Comparison of ENCODE assay signal across 9 mouse cellular contexts in genomic region chr9:118693256-118693655, GRCm38 (mm10).
A peak's percentile ranks its signal among the peaks of the same experiment; 100 is the strongest.
DNase-seq lines count a peak whose midpoint lies in the region; ATAC-seq lines count a peak whose summit lies in the region.
"Had no signal": no experiment of that assay in that cellular context is flagged by ENCODE, and none has a peak within 500 bp of the region (broad histone marks: within the 10 kb centered on the region; RNA-seq: fewer than 3 reads in every experiment).

No protein-coding gene starts in this region.

- H3K4me3 ChIP-seq in heart, embryonic 12.5 days, result no peak overlapping the region
- no peak overlapping the region for H3K4me3 ChIP-seq in embryonic facial prominence, embryonic 15.5 days (replicated peaks)
- H3K4me3 ChIP-seq in midbrain, embryonic 11.5 days (ENCODE audit: low read depth, low read length), result no peak overlapping the region
- H3K4me3 ChIP-seq: neural tube, embryonic 13.5 days had no signal

- H3K4me2 ChIP-seq in heart, embryonic 12.5 days, result no peak overlapping the region; the same call in 1 of the 2 replicates
- no peak overlapping the region for H3K4me2 ChIP-seq in embryonic facial prominence, embryonic 15.5 days (replicated peaks)
- H3K4me2 ChIP-seq in midbrain, embryonic 11.5 days, result no peak overlapping the region
- H3K4me2 ChIP-seq: neural tube, embryonic 13.5 days had no signal

- H3K4me1 ChIP-seq in heart, embryonic 12.5 days (replicated peaks), result peaks cover 26% of the 10 kb centered on the region
- peaks cover 68% of the 10 kb centered on the region for H3K4me1 ChIP-seq in embryonic facial prominence, embryonic 15.5 days
- H3K4me1 ChIP-seq in midbrain, embryonic 11.5 days (ENCODE audit: control insufficient read depth, insufficient read depth, low read length), result no peaks in the 10 kb centered on the region

- H3K9me3 ChIP-seq in heart, embryonic 12.5 days (replicated peaks), result no peaks in the 10 kb centered on the region
- H3K9me3 ChIP-seq in embryonic facial prominence, embryonic 15.5 days (replicated peaks), result no peaks in the 10 kb centered on the region
- H3K9me3 ChIP-seq in midbrain, embryonic 11.5 days (ENCODE audit: control insufficient read depth, low read length), result no peaks in the 10 kb centered on the region
- H3K9me3 ChIP-seq: neural tube, embryonic 13.5 days had no signal

- WGBS in heart, embryonic 12.5 days, result 76% methylated on average over 11 of the region's 11 CpGs
- WGBS in embryonic facial prominence, embryonic 15.5 days, result 49% methylated on average over 11 of the region's 11 CpGs
- WGBS in midbrain, embryonic 11.5 days, result 90% methylated on average over 11 of the region's 11 CpGs

- H3K36me3 ChIP-seq in heart, embryonic 12.5 days, result peaks cover 34% of the 10 kb centered on the region
- peaks cover 9% of the 10 kb centered on the region; the same call in 1 of the 2 replicates for H3K36me3 ChIP-seq in embryonic facial prominence, embryonic 15.5 days
- no peaks in the 10 kb centered on the region for H3K36me3 ChIP-seq in midbrain, embryonic 11.5 days (ENCODE audit: control insufficient read depth, insufficient read depth, low read length)
- H3K36me3 ChIP-seq: neural tube, embryonic 13.5 days had no signal

- DNase-seq in heart, adult 18-20 months, result peak; percentile 77 to 90
- DNase-seq in heart, postnatal 14 days, result peak; percentile 60 to 79
- peak; percentile 50 for DNase-seq in right cerebral cortex, adult 18-20 months
- DNase-seq in adrenal gland, adult 8-10 months, result no peak
- DNase-seq in midbrain, embryonic 11.5 days (ENCODE audit: low spot score, missing footprints), result no peak
- DNase-seq in urinary bladder, postnatal 4 days (ENCODE audit: low spot score in 2 of 2), result no peak

- no peak for ATAC-seq in heart, embryonic 12.5 days (ENCODE audit: insufficient number of reproducible peaks, low FRiP score)
- ATAC-seq in embryonic facial prominence, embryonic 15.5 days (ENCODE audit: insufficient number of reproducible peaks, low FRiP score, low TSS enrichment, low read depth), result 0 out of 2 replicates have a peak, but pooled peaks have one; percentile 20
- ATAC-seq in midbrain, embryonic 11.5 days (ENCODE audit: low FRiP score), result no peak

- H3K27me3 ChIP-seq in heart, embryonic 12.5 days (replicated peaks), result 0 out of 2 replicates have a peak, but pooled peaks cover 7% of the 10 kb centered on the region
- H3K27me3 ChIP-seq in embryonic facial prominence, embryonic 15.5 days, result no peaks in the 10 kb centered on the region
- no peaks in the 10 kb centered on the region for H3K27me3 ChIP-seq in midbrain, embryonic 11.5 days (ENCODE audit: control insufficient read depth, insufficient read depth, low read length)

- H3K9ac ChIP-seq in heart, embryonic 12.5 days, result no peak overlapping the region
- H3K9ac ChIP-seq in embryonic facial prominence, embryonic 15.5 days, result no peak overlapping the region
- H3K9ac ChIP-seq in midbrain, embryonic 11.5 days (ENCODE audit: low read length), result no peak overlapping the region
- H3K9ac ChIP-seq: neural tube, embryonic 13.5 days had no signal

- intact Hi-C loops in heart, postnatal 14 days (cut with DNase I), result no loop called here

- no peak overlapping the region for H3K27ac ChIP-seq in heart, embryonic 12.5 days (ENCODE audit: poor library complexity, severe bottlenecking)
- peak overlapping the region; percentile 80 for H3K27ac ChIP-seq in embryonic facial prominence, embryonic 15.5 days (replicated peaks)
- no peak overlapping the region for H3K27ac ChIP-seq in midbrain, embryonic 11.5 days (ENCODE audit: low read depth, low read length)
- H3K27ac ChIP-seq: neural tube, embryonic 13.5 days had no signal

Comparison
In these comparisons a context has a peak if more than half of its experiments do, and no peak if none do; other contexts are left out.
1. DNase-seq: peak in heart, adult 18-20 months (2 of 2), heart, postnatal 14 days (2 of 2) and right cerebral cortex, adult 18-20 months (single experiment); none in adrenal gland, adult 8-10 months (single experiment), midbrain, embryonic 11.5 days (single experiment) and urinary bladder, postnatal 4 days (0 of 2).